Mouse (Mus musculus): Measurements from ENCODE around the gene Afdn. TPM values are rescaled to one million over a fixed set of nuclear protein-coding genes. Genes with fewer than 3 reads are reported as not detected.

Gene Afdn
- total and polyA plus RNA-seq, 2 experiments from 2014 or later = 41.9 to 52.8 TPM

GRCm38 (mm10) chr17:13714654-13715053 is 45.7 kb upstream of the Afdn start:
- Histone ChIP-seq H3K4me2 (ENCODE audit: low read depth, low read length) (no peak overlapping the region), H3K27me3 (ENCODE audit: control insufficient read depth, insufficient read depth, low read length) (no peaks in the 10 kb centered on the region), H3K9me3 (replicated peaks; ENCODE audit: control insufficient read depth, low read length) (no peaks in the 10 kb centered on the region), H3K9ac (replicated peaks; ENCODE audit: low read depth, low read length) (no peak overlapping the region), H3K27ac (ENCODE audit: low read depth) (no peak overlapping the region), H3K4me1 (ENCODE audit: control insufficient read depth, insufficient read depth) (no peaks in the 10 kb centered on the region), H3K4me3 (ENCODE audit: low read depth, low read length) (no peak overlapping the region), H3K36me3 (replicated peaks; ENCODE audit: control insufficient read depth, insufficient read depth, low read length) (no peaks in the 10 kb centered on the region)
- no peak for TF ChIP-seq CTCF (IDR thresholded peaks at IDR 0.05; ENCODE audit: low read depth)
- TF ChIP-seq EP300 (IDR thresholded peaks at IDR 0.05; ENCODE audit: low read depth) = no peak
- 53% methylated on average over 4 of the region's 4 CpGs for WGBS
- DNase-seq (ENCODE audit: low spot score) (no peak), ATAC-seq (ENCODE audit: insufficient read depth, low read depth) (no peak)

GRCm38 (mm10) chr17:13715511-13715910 is 44.8 kb upstream of the Afdn start:
- H3K27me3 ChIP-seq (ENCODE audit: control insufficient read depth, insufficient read depth, low read length) = no peaks in the 10 kb centered on the region
- no peaks in the 10 kb centered on the region for H3K9me3 ChIP-seq (replicated peaks; ENCODE audit: control insufficient read depth, low read length)
- TF ChIP-seq EP300 (IDR thresholded peaks at IDR 0.05; ENCODE audit: low read depth) (no peak), CTCF (IDR thresholded peaks at IDR 0.05; ENCODE audit: low read depth) (no peak)
- whole genome bisulfite sequencing = 79% methylated on average over 9 of the region's 9 CpGs
- DNase-seq (ENCODE audit: low spot score) (no peak), ATAC-seq (ENCODE audit: insufficient read depth, low read depth) (no peak)
- no peak overlapping the region for H3K9ac ChIP-seq (replicated peaks; ENCODE audit: low read depth, low read length)
- no peak overlapping the region for H3K27ac ChIP-seq (ENCODE audit: low read depth)
- no peak overlapping the region for H3K4me3 ChIP-seq (ENCODE audit: low read depth, low read length)
- no peak overlapping the region for H3K4me2 ChIP-seq (ENCODE audit: low read depth, low read length)
- no peaks in the 10 kb centered on the region for H3K4me1 ChIP-seq (ENCODE audit: control insufficient read depth, insufficient read depth)
- no peaks in the 10 kb centered on the region for H3K36me3 ChIP-seq (replicated peaks; ENCODE audit: control insufficient read depth, insufficient read depth, low read length)

- Histone ChIP-seq H3K27me3 (ENCODE audit: control insufficient read depth, insufficient read depth, low read length) (no peaks in the 10 kb centered on the region), H3K9me3 (replicated peaks; ENCODE audit: control insufficient read depth, low read length) (no peaks in the 10 kb centered on the region), H3K4me3 (ENCODE audit: low read depth, low read length) (no peak overlapping the region), H3K36me3 (replicated peaks; ENCODE audit: control insufficient read depth, insufficient read depth, low read length) (no peaks in the 10 kb centered on the region), H3K4me2 (ENCODE audit: low read depth, low read length) (no peak overlapping the region), H3K4me1 (ENCODE audit: control insufficient read depth, insufficient read depth) (no peaks in the 10 kb centered on the region), H3K9ac (replicated peaks; ENCODE audit: low read depth, low read length) (no peak overlapping the region), H3K27ac (ENCODE audit: low read depth) (no peak overlapping the region)
- no peak for DNase-seq (ENCODE audit: low spot score)
- no peak for TF ChIP-seq EP300 (IDR thresholded peaks at IDR 0.05; ENCODE audit: low read depth)
- no peak for TF ChIP-seq CTCF (IDR thresholded peaks at IDR 0.05; ENCODE audit: low read depth)
- WGBS = 91% methylated on average over 6 of the region's 6 CpGs
- no peak for ATAC-seq (ENCODE audit: insufficient read depth, low read depth)
Measured at GRCm38 (mm10) chr17:13716336-13716735, 44.0 kb upstream of the Afdn start.

GRCm38 (mm10) chr17:13717428-13717827 is 42.9 kb upstream of the Afdn start:
- DNase-seq (ENCODE audit: low spot score) = no peak
- TF ChIP-seq CTCF (IDR thresholded peaks at IDR 0.05; ENCODE audit: low read depth) (no peak), EP300 (IDR thresholded peaks at IDR 0.05; ENCODE audit: low read depth) (no peak)
- Histone ChIP-seq H3K9me3 (replicated peaks; ENCODE audit: control insufficient read depth, low read length) (no peaks in the 10 kb centered on the region), H3K4me3 (ENCODE audit: low read depth, low read length) (no peak overlapping the region), H3K27me3 (ENCODE audit: control insufficient read depth, insufficient read depth, low read length) (no peaks in the 10 kb centered on the region), H3K9ac (replicated peaks; ENCODE audit: low read depth, low read length) (no peak overlapping the region), H3K4me2 (ENCODE audit: low read depth, low read length) (no peak overlapping the region), H3K27ac (ENCODE audit: low read depth) (no peak overlapping the region), H3K4me1 (ENCODE audit: control insufficient read depth, insufficient read depth) (no peaks in the 10 kb centered on the region), H3K36me3 (replicated peaks; ENCODE audit: control insufficient read depth, insufficient read depth, low read length) (no peaks in the 10 kb centered on the region)
- 73% methylated on average over 11 of the region's 11 CpGs for WGBS
- ATAC-seq (ENCODE audit: insufficient read depth, low read depth) = 0 out of 2 replicates have a peak, but pooled peaks have one; percentile 6

- 81% methylated on average over 5 of the region's 5 CpGs for WGBS
- TF ChIP-seq EP300 (IDR thresholded peaks at IDR 0.05; ENCODE audit: low read depth) = no peak
- no peak for TF ChIP-seq CTCF (IDR thresholded peaks at IDR 0.05; ENCODE audit: low read depth)
Measured at GRCm38 (mm10) chr17:13720187-13720586, 40.2 kb upstream of the Afdn start.

GRCm38 (mm10) chr17:13721372-13721771 is 39.0 kb upstream of the Afdn start:
- no peaks in the 10 kb centered on the region for H3K36me3 ChIP-seq (replicated peaks; ENCODE audit: control insufficient read depth, insufficient read depth, low read length)
- ATAC-seq (ENCODE audit: insufficient read depth, low read depth) (no peak), DNase-seq (ENCODE audit: low spot score) (no peak)
- no peaks in the 10 kb centered on the region for H3K27me3 ChIP-seq (ENCODE audit: control insufficient read depth, insufficient read depth, low read length)
- no peaks in the 10 kb centered on the region for H3K9me3 ChIP-seq (replicated peaks; ENCODE audit: control insufficient read depth, low read length)
- no peak overlapping the region for H3K27ac ChIP-seq (ENCODE audit: low read depth)
- WGBS = 87% methylated on average over 2 of the region's 2 CpGs
- H3K4me1 ChIP-seq (ENCODE audit: control insufficient read depth, insufficient read depth) = no peaks in the 10 kb centered on the region
- no peak for TF ChIP-seq EP300 (IDR thresholded peaks at IDR 0.05; ENCODE audit: low read depth)
- TF ChIP-seq CTCF (IDR thresholded peaks at IDR 0.05; ENCODE audit: low read depth) = no peak
- H3K4me2 ChIP-seq (ENCODE audit: low read depth, low read length) = no peak overlapping the region
- H3K9ac ChIP-seq (replicated peaks; ENCODE audit: low read depth, low read length) = no peak overlapping the region
- H3K4me3 ChIP-seq (ENCODE audit: low read depth, low read length) = no peak overlapping the region

More at GRCm38 (mm10) chr17:13720187-13720586, 40.2 kb upstream of the Afdn start:
- Histone ChIP-seq H3K36me3 (replicated peaks; ENCODE audit: control insufficient read depth, insufficient read depth, low read length) (no peaks in the 10 kb centered on the region), H3K4me1 (ENCODE audit: control insufficient read depth, insufficient read depth) (no peaks in the 10 kb centered on the region), H3K27me3 (ENCODE audit: control insufficient read depth, insufficient read depth, low read length) (no peaks in the 10 kb centered on the region), H3K9ac (replicated peaks; ENCODE audit: low read depth, low read length) (no peak overlapping the region), H3K4me2 (ENCODE audit: low read depth, low read length) (no peak overlapping the region), H3K4me3 (ENCODE audit: low read depth, low read length) (no peak overlapping the region), H3K27ac (ENCODE audit: low read depth) (no peak overlapping the region), H3K9me3 (replicated peaks; ENCODE audit: control insufficient read depth, low read length) (no peaks in the 10 kb centered on the region)
- DNase-seq (ENCODE audit: low spot score) (no peak), ATAC-seq (ENCODE audit: insufficient read depth, low read depth) (no peak)

Measured in heart, postnatal 0 days (tissue).